Mouse (Mus musculus) kidney, adult 9 months (tissue): ENCODE measurements around the gene H3f3b.
A peak's percentile ranks its signal among the peaks of the same experiment; 100 is the strongest.

Experiments
- DNase-seq: peaks from one replicate; pipeline ENCODE4 v3.0.0; 2022

Gene H3f3b

DNA sequence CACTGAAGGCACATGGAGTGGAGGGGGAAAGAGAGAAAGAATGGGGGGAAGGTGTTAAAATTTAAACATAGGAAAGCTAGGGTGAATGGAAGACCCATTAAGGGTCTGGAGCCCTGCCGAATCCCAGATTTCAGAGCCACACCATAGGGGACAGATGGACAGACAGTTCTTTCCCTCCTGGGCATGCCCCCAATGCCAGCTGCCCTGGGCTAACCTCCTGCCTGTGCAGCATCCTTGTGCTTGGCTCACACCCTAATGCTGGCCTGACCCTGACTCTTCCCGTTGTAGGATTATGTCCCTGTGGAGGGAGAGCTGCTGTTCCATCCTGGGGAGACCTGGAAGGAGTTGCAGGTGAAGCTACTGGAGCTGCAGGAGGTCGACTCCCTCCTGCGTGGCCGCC, 30.1 kb downstream of the H3f3b start:
- DNase-seq: no peak

DNA sequence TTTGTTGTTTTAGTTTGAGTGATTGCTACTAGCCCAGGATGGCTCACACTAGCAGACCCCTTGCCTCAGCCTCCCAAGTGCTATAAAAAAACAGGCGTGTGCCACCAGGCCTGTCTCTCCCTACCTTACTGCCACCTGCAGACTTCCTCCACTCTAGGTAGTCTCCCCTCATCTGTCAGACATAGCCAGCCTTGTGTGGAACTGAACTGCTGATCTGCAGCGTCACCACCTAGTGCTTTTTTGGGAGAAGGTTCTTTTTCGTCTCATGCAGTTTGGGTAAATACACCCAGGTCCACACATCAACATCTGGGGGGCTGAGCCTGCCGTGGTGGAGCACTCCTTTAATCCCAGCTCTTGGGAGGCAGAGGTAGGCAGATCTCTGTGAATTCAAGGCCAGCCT, 30.7 kb downstream of the H3f3b start:
- no peak for DNase-seq

DNA sequence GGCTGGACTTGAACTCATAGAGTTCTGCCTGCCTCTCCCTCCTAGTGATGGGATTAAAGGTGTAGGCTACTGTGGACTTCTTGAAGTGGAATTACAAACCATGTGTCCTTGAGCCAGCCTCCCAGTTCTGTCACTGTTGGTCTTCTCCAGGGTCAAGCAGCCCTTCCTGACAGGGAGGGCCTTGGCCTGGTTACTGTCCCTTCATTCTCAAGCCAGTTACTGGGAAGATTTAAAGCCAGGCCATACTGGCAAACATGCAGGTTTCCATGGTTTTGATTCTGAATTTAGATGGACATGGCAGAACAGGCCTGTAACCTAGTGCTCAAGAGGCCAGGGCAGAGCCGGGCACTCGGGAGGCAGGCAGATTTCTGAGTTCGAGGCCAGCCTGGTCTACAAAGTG, 32.5 kb downstream of the H3f3b start:
- no peak for DNase-seq

DNA sequence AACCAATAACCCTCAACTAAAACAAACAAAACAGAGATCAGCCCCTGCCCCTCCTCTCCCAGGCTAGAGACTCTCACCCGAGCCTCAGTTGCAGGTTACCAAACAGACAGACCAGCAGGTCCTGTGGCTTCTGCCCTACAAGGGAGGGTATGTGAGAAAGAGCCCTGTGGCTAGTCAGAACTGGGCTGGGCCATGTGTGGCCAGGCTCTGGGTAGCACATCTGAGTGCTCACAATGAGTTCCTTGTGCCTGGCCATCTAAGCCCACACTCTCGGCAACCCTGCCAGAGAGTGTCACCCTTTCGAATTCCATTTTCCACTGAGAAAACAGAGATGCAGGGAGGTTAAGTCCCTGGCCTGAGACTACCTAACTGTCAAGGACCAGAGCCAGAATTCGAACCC, 35.7 kb downstream of the H3f3b start:
- DNase-seq: no peak

DNA sequence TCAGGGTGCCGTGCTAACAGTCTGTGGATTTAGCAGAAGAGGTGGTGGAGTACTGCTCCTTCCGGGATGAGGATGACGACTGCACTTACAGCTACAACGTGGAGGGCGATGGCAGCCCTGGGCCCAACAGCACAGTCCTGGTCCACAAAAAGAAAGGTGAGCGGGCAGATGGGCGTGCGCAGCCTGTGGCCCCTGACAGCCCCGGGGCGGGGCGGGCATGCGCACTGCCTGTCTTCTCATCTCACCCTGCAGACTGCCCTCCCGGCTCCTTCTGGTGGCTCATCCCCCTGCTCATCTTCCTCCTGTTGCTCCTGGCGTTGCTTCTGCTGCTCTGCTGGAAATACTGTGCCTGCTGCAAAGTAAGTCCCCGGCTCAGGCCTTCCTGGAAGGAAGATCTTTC, 38.1 kb downstream of the H3f3b start:
- DNase-seq: no peak

DNA sequence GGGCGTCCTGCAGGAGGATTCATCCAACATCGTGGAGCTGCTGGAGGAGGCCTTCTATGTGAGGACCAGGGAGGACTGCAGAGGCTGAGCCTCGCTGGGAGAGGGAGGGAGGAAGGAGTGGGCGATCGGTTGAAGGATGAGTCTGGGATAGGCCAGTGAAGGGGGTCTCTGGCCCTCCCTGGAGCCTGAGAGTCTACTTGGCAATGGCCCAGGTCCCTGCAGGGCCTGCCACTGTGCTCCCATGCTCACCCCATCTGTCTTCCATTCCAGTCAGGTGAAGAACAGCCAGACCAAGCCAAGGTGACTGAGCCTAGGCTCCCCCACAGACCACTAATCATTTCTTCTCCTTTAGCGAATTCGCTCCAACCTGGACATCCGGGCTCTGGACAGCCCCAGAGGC, 44.5 kb downstream of the H3f3b start:
- DNase-seq: no peak

DNA sequence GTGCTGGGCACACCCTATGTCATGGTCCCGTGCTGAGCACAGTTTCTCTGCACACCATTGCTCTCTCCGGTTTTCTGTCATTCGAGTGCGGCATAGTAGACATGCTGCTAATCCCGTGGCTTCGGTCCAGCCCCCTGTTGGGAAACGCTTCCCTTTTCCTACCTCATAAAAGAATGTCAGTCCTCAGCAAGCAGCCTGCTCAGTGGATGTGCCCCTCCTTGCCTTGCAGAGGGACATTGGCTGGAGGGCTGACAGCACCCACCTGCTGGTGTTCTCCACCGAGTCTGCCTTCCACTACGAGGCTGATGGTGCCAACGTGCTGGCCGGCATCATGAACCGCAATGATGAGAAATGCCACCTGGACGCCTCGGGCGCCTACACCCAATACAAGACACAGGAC, 45.3 kb downstream of the H3f3b start:
- DNase-seq: no peak

DNA sequence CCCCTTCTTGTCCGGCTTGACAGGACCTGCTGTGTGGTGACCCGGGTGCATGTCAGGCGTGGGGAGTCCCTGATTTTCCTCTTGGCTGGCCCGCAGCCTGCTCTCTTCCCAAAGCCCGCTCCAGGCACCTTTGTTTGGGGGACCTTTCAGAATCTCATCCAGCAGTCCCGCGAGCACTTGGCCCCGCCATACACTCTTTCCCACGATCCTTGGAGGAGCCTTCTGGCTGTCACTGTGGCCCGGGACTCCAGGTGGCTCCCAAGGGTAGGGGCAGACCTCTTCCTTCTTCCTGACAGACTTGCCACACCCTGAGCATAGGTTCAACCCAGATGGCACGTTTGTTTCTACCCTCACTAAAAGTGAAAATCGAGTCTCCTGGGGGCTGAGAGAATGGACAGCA, 52.2 kb downstream of the H3f3b start:
- DNase-seq: no peak

DNA sequence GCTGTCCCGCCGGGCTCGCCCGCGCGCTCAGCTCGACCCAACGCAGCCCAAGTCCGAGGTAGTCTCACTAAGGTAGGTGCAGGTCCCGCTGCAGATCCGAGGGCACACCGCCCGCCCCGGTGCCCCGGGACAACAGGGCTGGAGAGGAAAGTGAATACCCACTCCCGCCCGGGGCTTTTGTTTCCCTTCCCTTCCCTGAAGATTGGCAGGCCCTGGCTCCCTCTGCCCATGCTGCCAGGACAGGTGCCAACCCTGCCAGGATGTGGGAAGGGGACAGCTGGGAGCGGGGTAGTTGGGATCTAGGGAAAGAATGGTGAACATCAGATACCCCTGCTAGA, 52.7 kb downstream of the H3f3b start:
- no peak for DNase-seq

DNA sequence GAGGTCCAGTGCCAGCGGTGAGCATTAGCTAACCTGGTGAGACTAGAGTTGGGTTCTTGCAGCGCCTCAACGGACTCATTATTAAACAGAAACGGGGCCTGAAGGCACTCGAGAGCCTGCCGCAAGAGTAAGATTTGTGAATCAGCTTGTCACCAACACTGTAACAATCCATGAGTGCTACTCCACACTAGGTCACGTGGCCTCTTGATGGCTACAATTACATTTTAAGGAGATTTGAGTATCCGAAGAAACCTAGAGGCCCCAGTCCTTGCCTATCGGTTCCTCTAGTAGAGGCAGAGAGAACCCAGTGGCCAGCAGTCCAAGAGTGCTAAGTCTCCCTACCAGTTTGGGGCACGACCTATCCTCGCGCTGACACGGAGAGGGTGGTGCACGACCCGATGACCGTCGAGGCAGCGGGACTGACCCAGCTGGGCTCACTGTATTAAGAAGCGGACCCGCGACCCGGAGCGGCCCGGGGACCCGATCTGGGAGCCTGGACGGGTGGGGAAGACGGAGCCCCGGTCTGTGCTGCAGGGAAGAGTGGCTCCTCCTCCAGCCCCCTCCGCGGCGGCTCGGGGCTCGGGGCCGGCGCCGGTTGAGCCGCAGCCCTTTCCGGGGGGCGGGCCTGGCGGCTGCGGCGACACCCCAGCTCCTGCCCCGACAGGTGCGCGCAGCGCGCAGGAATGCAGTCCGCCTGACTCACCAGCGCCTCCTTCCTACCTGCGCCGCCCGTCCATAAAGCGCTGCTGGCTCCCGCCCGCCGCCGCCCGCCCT, 53.3 kb downstream of the H3f3b start, which contains the start of gene Itgb4:
Gene Itgb4, plus strand, starts transcription at position 401 of the 774 bp plus-strand sequence.
- peak; percentile 50 for DNase-seq
